In genomic region chr17:14720227-14720626, GRCm38 (mm10) we compare ENCODE assay signal across 9 mouse cellular contexts. TPM values are rescaled to one million over a fixed set of nuclear protein-coding genes. Genes with fewer than 3 reads are reported as not detected.
DNase-seq lines count a peak whose midpoint lies in the region; ATAC-seq and TF ChIP-seq lines count a peak whose summit lies in the region.
"Had no signal": no experiment of that assay in that cellular context is flagged by ENCODE, and none has a peak within 500 bp of the region (broad histone marks: within the 10 kb centered on the region; RNA-seq: fewer than 3 reads in every experiment).

No protein-coding gene starts in this region.

- H3K4me1 ChIP-seq in limb, embryonic 14.5 days (ENCODE audit: control insufficient read depth, insufficient read depth, low read length): no peaks in the 10 kb centered on the region
- H3K4me1 ChIP-seq in limb, embryonic 10.5 days: no peaks in the 10 kb centered on the region
- H3K4me1 ChIP-seq: megakaryocyte, embryonic 14.5 days had no signal

- TF ChIP-seq CTCF in left cerebral cortex, adult 2 months (IDR thresholded peaks at IDR 0.05): no peak

- H3K27ac ChIP-seq in limb, embryonic 14.5 days (replicated peaks; ENCODE audit: low read depth, low read length): no peak overlapping the region
- no peak overlapping the region for H3K27ac ChIP-seq in limb, embryonic 10.5 days
- H3K27ac ChIP-seq in left cerebral cortex, adult 2 months: no peak overlapping the region

- no peaks in the 10 kb centered on the region for H3K36me3 ChIP-seq in limb, embryonic 14.5 days (ENCODE audit: control insufficient read depth, insufficient read depth, low read length)
- no peaks in the 10 kb centered on the region for H3K36me3 ChIP-seq in limb, embryonic 10.5 days
- H3K36me3 ChIP-seq: G1E had no signal

- no peak for TF ChIP-seq POLR2A in limb, embryonic 14.5 days (IDR thresholded peaks at IDR 0.05; ENCODE audit: borderline replicate concordance, extremely low read depth, insufficient read depth, insufficient read length)

- no peak overlapping the region for H3K4me3 ChIP-seq in limb, embryonic 14.5 days (replicated peaks; ENCODE audit: low read length)
- H3K4me3 ChIP-seq in limb, embryonic 10.5 days: no peak overlapping the region
- no peak overlapping the region for H3K4me3 ChIP-seq in left cerebral cortex, adult 2 months
- H3K4me3 ChIP-seq: megakaryocyte, embryonic 14.5 days had no signal

- no peak overlapping the region for H3K4me2 ChIP-seq in limb, embryonic 14.5 days (replicated peaks; ENCODE audit: low read depth, low read length, severe bottlenecking)

- intact Hi-C loops in gastrocnemius, postnatal 36 days (cut with DNase I): no loop called here
- intact Hi-C loops in left cerebral cortex, adult 2 months (cut with DNase I): no loop called here

- no peaks in the 10 kb centered on the region for H3K27me3 ChIP-seq in limb, embryonic 14.5 days (ENCODE audit: control insufficient read depth, insufficient read depth, low read length)
- no peaks in the 10 kb centered on the region for H3K27me3 ChIP-seq in limb, embryonic 10.5 days (ENCODE audit: low read depth, poor library complexity, severe bottlenecking)
- H3K27me3 ChIP-seq: megakaryocyte, embryonic 14.5 days had no signal

- H3K9me3 ChIP-seq in limb, embryonic 14.5 days (ENCODE audit: control insufficient read depth, low read length): no peaks in the 10 kb centered on the region
- H3K9me3 ChIP-seq in limb, embryonic 10.5 days (replicated peaks): no peaks in the 10 kb centered on the region
- H3K9me3 ChIP-seq: G1E; megakaryocyte, embryonic 14.5 days had no signal

- ATAC-seq in limb, embryonic 14.5 days (ENCODE audit: low FRiP score, low read depth): no peak

- DNase-seq in limb, embryonic 14.5 days (ENCODE audit: low spot score): peak; percentile 40
- DNase-seq in limb, embryonic 10.5 days (ENCODE audit: low spot score): no peak
- peak; percentile 55 to 57 for DNase-seq in gastrocnemius, postnatal 36 days
- DNase-seq in kidney, postnatal 25 days: peak; percentile 42 to 55
- no peak for DNase-seq in thymus, postnatal 4 days
- DNase-seq in layer of hippocampus, adult 8-10 months (ENCODE audit: low spot score in 2 of 2): no peak
- DNase-seq in left cerebral cortex, adult 2 months (ENCODE audit: extremely low spot score in 1 of 2, low spot score in 2 of 2): no peak

- H3K9ac ChIP-seq in limb, embryonic 14.5 days (ENCODE audit: low read depth, low read length, severe bottlenecking): no peak overlapping the region

- WGBS in limb, embryonic 14.5 days: 77% methylated on average over 7 of the region's 7 CpGs
- WGBS in limb, embryonic 10.5 days: 89% methylated on average over 7 of the region's 7 CpGs

RNA-seq across cellular contexts. Expression of gene Thbs2, which starts 26.2 kb away (rescaled TPM):
- 78.6 and 87.8 TPM in 2 replicates for polyA plus RNA-seq in limb, embryonic 14.5 days (2012; rRNA removed)
- polyA plus RNA-seq in limb, embryonic 14.5 days (2014; fragmentation: Nextera tagmentation; extraction: Ambion mirVana): 77.6 and 92.6 TPM in 2 replicates
- 0.97 and 2.0 TPM in 2 replicates for polyA plus RNA-seq in limb, embryonic 10.5 days (2016; fragmentation: Nextera tagmentation; extraction: Ambion mirVana)
- 10 to 100 TPM in 1 of 2 experiments, 1 to 10 TPM in 1; 6.6 to 10.8 TPM for total RNA-seq in gastrocnemius, postnatal 36 days (2021)
- total RNA-seq in layer of hippocampus, adult 8-10 months (2022): 1 to 10 TPM; 3.5 to 8.7 (median 5.0) TPM
- total RNA-seq in left cerebral cortex, adult 2 months (2021): 1 to 10 TPM; 4.2 to 4.6 TPM
- polyA plus RNA-seq: G1E had no signal

Comparison
In these comparisons a context has a peak if more than half of its experiments do, and no peak if none do; other contexts are left out.
1. DNase-seq: peak in limb, embryonic 14.5 days (single experiment), gastrocnemius, postnatal 36 days (2 of 2) and kidney, postnatal 25 days (2 of 2); none in limb, embryonic 10.5 days (single experiment), thymus, postnatal 4 days (single experiment), layer of hippocampus, adult 8-10 months (0 of 2) and left cerebral cortex, adult 2 months (0 of 2).